Mouse (Mus musculus) layer of hippocampus, postnatal 10 days (tissue): ENCODE measurements around the gene Id2. TPM values are rescaled to one million over a fixed set of nuclear protein-coding genes. Genes with fewer than 3 reads are reported as not detected.

Experiments
- DNase-seq, 2 experiments: peaks; one replicate each; pipeline ENCODE4 v3.0.0; 2021; ENCODE audit warnings: low spot score in 2 of 2
- total RNA-seq, 2 experiments: library from RNA; stranded (reverse); gene quantifications; 2 replicates each; pipeline ENCODE4 v1.2.3; 2021

The Id2 gene
- total RNA-seq, 2 experiments from 2014 or later = 104 to 111 TPM

DNA sequence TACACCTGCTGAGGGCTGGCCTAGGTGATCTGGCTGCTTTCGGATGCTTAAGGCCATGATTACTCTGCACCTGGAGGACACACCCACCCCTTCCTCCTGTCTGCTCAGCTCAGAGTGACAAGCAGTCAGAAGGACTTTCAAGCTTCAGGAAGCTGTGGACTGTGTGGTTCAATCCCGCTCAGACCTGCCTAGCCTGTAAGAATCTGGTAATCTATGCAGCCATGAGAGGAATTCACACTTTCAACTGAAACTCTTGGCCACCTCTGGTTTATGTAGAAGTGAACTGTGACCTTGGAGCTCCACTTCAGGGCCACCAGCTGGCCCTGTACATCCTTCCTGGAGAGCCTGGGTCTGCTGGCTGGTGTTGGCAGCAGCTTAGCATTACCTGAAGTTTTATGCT lies 11.9 kb upstream of the Id2 start:
- no peak for DNase-seq

DNA sequence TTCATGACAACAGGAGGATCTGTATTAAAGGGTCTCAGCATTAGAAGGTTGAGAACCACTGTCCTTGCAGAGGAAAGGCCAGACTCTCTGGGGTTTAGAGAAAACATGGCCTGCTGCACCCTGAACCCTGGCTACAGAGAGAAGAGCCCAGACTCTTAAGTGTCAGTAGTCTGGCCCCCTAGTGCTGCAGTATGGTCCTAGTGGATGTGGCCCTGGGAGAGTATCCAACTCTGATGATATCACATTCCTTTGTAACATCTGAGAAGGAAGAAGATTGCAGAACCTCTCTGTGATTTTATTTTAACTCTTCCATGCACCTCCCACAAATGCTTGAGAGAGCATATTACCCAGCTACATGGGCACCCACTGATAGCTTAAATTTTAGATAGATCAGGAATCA lies 7.6 kb upstream of the Id2 start:
- no peak for DNase-seq

DNA sequence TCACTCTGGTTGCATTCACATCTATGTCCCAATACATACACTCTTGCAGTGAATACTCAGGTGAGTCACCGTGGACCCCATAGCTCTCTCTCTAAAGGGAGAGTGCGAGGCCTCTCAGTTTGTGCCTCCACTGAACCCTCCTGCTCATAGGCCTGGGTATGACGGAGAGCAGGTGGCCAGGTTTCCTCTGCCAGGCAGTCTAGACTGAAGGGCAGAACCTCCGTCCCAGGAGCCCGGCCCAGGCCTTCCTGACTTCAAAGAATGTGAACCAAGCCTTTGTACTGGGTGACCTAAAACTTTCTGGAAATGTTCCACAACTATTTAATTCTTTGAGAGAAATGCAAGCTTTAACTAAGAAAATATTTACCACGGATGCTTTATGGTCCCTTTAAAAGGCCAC lies 7.0 kb upstream of the Id2 start:
- DNase-seq = no peak

DNA sequence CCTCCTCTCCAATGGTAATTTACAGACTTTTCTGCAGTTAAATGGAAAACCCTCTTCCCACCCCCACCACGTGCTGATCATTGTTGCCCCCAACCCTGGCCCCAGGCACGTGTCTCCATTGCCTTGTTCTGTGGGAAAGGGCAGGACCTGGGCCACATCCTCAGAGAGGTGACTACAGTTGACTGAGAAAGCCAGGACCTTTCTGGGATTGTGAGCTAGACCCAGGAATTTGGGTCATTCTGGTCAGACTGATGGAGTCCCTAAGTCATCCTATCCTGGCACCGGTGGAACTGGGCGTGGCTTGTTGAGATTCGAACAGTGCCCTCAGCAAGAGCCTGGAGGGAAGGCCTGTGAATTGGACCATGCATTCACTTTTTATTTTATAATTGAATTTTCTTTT lies 4.4 kb upstream of the Id2 start:
- DNase-seq = no peak

DNA sequence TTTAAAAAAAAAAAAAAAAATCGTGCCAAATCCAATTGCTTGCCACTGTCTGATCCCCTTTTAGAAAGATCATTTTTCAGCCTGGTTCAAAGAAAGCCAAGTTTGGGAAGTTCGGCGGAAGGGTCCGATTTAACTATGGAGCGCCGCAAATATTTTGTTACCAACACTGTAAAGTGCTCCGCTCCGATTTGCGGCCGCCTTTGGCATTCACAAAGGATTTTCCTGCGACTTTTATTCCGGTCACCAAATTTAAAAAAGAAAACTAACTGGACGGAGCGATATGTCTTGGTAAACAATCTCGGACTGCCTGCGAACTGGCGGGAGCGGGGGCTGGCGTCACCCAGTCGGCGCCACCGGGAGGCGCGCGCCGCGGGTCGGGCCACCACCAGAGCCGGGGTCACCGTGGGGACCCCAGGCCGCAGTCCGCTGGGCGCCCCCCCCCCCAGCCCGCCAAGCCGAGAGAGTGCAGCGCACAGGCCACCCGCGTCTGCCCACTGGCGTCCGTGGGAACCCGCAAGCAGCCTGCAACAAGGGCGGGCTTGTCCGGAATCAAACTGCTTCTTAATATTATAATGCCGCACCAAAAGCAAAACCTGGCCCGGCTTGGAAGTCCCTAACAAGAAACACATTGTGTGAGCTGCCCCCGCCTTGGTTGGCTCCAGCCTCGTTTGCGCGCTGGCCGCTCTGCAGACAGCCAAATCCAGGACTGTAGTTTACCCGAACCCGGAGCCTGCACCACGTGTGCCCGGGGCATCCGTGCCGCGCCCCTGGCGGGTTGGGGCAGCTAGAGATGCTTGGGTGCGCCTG lies 3.7 kb upstream of the Id2 start:
- DNase-seq = peak; percentile 64 to 73

DNA sequence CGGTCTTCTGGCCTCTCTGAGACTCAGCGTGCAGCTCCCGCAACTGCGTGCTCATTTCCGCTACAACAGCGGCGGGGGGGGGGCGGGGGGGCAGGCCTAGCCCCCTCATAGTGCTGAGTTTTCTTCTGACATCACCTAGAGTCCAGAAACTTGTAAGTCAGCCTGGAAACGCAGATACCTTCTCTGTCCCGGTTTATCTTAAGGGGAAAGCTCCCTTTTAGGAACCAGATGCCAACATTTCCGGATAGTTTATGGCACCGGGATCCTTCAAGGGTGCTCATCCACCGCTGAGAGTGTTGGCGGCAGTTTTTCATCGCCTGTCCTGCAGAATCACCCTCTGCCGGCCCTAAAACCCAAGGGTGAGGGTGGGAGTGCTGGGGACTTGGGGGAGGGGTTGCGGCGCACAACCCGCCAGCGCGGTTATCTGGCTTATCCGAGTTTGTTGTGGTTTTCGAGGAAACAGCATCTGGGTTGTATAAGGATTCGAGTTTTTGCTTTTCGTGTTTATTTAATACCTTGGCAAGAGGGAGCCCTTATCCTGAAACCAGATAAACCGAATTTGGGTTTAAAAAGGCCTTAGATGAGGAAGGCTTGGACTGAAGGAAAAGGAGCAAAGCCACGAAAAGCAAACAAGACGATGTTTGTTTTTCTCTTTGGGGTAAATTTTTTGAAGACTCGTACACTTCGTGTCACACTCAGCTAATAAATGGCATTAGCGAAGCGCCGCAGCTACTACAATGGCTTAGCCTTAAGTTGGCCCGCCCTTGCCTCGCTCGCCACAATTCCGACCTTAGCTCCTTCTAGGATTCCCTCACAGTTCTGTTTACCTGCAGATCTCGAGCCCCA lies 2.8 kb upstream of the Id2 start:
- peak; percentile 41 to 49 for DNase-seq

DNA sequence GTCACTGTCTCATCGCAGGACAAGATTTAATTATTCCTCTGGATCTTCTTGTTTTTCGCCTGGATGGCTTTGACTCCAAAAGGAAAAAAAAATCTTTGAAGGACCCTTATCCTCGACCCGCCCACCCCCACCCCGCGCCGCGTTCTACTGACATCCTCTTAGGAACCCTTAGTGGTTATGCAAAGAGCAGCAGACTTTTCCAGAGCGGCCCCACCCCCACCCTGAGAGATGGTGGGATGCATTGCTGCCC lies 2.3 kb upstream of the Id2 start:
- DNase-seq = peak; percentile 43 to 58

DNA sequence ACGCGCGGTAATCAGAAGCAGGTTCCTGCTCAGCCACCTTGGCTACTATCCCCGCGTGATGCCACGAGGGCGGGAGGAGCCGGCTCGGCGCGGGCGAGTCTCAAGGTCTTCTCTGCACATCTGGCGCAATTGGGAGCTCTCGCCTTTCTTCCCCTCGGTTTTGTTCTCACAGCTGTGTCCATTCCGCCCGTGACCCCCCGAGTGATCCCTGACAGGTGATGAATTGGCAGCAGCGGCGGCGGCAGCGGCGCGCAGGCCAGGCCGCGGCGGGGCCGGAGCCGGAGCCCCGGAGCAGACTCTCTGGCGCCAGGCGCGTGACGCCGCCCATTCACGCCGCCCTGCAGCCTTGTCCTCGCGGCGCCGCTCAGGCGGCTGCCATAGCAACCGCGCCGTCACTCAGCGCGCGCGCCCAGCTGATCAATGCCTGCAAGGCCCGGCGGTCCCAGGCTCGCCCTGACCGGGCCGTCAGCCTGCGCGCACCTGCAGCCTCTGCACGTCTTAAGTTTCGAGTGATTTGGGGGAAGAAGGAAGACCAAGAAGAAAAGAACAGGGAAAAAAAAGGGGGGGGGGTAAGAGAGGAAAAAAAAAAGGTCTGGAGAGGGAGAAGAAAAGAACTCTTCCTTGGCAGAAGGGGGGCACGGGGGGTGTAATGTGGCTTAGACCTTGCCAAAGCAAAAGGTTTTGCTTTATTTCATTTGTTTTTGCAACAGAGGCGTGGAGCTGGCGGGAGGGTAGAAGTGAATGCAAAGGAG lies 1.8 kb upstream of the Id2 start:
- DNase-seq = peak; percentile 85 to 92

DNA sequence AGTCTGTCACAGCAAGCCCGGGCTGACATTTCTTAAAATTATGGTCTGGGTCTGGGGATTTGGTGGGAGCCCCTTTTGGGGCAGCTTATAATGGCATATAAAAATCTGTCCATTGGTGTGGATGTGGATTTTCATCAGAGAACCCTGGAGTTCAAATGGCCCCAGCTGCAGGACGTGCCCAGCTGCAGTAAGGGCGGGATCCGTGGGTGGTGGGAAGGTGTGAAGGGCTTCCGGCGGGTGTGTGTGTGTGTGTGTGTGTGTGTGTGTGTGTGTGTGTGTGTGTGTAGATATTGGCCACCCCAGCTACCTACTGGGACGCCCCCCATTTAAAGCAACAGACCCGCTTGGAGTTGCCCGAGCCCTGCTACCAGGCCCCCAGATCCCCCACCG lies 1.2 kb upstream of the Id2 start:
- DNase-seq = peak in 1 of 2 experiments; percentile 13

DNA sequence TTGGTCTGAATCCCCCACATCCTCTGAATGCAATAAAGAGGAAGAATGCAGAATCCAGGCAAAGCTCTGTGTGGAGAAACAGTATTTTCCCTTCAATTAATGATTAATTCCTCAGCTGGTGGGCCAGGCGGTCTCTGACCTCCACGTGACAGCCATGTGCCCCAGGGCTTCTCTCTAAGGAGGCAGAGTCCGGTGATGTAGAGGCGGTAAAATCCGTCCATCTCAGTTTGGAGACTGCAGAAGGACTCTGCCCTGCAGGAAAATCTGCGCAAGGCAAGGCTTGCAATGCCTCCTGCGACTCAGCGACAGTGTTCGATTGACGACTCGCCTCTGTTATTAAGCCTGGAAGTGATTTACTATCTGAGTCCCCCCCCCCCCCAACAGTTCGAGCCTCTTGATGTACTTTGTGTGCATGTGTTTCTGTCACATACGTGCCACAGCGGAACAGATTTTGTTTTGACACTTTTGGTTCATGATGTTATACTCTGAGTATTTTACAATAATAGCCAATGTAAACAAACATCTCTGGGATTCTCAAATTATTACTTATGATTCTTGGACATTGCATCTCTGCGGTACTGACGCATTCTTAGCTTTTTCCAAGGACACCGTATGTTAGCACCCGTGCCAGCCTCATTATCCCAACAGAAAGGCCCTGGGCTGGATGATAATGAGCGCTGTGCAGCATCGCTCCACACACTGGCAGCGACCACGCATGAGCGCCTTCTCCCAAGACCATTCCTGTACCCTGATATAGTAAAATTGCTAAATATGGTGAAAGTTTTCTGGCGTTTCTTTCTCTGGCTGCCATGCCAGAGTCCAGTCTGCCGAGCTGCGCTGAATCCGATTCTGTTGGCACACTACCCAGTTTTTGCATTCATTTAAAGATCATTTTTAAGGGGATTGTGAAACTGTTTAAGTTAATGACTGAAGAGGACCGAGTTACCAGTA lies 545 bp upstream of the Id2 start:
- DNase-seq = peak; percentile 36 to 48

DNA sequence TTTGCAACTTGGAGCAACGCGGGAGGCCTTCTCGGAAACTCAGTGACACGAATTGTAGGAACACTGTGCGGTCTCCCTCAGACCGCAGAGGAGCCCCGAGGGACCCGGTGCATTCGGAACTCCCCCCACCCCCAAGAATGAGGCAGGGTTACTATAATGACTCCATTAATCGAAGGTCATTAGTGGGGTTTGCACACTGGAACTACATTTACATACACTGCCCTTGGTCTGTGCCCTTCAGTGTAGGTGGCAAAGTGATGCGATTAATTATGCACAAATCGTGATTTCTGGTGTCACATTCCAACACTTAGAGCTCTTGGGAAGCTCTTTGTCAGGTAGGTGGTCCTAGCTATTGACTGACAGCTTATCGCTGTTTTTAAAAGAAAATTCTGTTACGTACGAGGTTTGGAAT lies 294 bp downstream of the Id2 start:
- no peak for DNase-seq

DNA sequence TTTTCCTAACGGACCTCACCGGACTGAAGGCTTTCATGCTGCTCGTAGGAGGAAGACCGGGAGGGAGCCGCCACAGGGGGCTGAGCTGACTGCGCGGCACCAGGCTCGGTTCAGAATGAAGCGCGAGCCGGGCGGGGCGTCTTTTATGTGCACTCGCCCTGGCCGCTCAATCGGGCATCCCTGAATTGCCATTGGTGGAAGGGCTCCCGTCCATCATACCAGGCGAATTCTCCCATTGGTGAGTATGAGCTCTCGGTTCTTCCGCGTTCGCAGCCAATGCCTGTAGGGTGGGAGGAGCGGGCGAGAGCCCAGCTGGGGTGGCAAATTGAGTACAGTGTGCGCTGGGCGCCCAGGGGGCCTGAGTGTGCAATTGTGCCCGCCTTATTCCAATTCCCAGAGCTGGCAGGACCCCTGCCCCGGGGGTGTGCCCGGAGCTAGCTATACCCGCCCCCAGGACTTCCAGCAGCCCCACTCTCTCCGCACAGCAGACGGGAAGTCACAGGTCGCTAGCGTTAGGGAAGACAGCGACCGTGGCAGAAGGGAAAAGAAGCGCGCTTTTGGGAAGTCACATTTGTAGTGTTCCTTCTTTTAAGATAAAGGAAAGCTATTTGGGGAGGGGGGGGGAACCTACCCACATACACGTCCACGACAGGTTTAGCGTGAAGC lies 833 bp downstream of the Id2 start:
- peak; percentile 97 to 98 for DNase-seq

DNA sequence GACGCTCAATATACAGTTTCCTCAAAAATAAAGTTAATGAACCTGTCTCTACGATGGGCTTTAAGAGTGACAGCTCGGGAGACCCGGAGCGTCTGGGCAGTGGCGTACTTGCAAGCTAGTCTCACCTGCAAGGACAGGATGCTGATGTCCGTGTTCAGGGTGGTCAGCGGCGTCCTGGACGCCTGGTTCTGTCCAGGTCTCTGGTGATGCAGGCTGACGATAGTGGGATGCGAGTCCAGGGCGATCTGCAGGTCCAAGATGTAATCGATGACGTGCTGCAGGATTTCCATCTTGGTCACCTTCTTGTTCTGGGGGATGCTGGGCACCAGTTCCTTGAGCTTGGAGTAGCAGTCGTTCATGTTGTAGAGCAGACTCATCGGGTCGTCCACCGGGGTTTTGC lies 1.4 kb downstream of the Id2 start:
- no peak for DNase-seq

DNA sequence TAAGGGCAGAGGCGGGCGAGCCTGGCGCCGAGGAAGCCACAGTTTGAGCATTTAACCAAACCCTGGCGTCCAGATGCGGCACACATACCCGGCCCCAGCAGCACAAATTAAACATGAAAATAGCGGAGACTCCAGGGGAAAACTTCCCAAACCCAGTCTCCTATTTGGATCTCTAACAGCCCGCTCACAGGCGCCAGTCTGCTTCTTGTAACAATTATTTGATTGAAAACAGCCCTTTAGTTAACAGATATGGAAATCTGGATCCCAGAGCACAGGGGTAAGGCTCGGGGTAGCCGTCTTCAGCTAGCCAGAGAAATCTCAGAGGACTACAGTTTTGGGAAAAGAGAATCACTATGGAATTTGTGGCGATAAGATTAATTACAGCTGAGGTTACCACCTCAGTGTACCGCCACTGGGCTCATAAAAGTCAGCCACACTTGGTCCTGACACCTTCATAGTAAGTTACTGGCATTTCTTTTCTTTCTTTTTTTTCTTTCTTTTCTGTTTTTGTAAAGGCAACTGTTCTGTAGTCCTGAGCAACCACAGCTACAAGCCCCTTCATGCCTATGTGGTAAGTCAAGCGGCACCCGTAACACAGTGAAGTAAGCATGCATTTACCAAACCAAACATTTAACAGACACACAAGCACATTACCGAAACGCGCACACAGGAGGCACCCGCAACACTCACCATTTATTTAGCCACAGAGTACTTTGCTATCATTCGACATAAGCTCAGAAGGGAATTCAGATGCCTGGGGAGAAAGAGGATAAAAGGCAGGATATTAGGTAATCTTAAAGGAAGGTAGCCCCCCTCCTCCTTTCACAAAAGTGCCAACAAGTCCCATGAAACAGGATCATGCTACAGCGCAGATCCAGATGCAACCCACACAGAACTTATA lies 2.1 kb downstream of the Id2 start:
- DNase-seq = peak; percentile 23 to 40

DNA sequence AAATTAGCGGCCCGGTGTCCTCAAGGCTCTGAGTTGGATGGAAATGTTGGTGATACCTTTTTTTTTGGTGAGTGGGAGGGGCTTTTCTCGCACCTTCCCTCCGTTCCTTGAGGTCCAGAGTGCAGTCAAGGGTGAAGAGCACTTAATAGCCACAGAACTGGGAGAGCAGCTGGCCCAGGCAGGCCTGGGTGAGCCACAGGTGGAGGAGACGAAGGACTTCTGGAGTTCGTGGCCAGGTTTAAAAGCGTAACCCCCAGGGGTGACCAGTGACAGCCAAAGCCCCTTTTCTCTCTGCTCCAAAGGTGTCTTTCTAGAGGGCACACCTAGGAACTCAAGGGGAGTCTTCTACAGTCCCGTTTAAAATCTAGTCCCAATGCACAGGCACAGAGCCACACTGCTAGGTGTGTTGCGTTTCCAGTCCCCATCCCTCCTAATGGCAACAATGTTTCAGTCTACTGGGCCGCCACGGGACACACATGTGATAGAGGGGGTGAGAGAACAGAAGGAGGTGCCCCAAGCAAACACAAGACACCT lies 3.6 kb downstream of the Id2 start:
- DNase-seq = peak; percentile 15 to 38

DNA sequence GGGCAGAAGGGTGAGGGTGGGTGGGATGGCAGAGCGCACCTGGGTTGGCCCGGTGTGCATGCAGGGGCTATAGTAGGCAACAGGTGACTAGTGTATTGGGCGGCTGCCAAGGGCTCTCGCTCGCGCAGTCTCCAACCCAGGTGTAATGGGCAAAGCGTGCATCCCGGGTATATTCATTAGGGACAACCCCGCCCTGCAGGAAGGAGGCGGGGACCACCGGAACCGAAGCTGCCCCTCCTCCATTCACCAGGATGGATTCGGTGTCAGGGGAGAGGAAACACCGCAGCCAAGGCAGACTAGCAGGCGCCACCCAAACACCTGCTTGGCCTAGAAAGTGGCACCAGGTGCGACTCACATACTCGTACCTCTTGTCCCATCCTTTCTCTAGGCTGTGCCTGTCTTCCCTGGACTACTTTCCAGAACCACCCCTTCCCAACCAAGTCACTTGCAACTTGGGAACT lies 4.2 kb downstream of the Id2 start:
- DNase-seq = peak; percentile 52 to 62

DNA sequence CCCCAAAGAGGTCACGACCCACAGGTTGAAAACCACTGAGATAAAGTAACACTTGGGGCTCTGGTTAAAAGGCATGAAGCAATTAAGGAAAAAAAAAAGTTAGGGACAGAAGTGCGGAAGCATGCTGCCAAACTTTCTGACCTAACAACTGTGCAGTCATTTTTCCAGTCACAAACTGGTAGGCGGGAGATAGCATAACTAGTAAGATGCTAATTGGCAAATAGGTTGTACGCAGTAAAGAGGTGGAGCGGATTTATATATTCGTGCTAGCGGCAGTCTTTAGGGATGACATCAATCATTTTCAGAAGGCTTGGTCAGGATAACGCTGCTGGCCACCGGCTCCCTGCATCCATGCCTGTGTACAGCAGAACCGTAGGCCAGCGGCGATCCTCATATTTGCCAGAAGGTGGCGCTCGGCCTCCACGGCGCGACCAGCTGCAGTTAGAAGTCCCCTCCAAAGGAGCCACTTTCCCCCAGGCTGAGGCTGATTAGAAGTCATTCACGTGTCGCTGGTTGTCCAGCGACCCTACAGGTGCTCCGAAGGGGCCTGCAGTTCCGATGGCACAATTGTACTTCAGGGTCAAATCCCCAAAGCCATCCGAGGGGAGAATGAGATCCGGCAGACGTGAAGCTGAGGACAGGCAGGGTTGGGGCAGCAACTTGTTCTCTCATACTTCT lies 4.8 kb downstream of the Id2 start:
- peak; percentile 93 to 95 for DNase-seq

DNA sequence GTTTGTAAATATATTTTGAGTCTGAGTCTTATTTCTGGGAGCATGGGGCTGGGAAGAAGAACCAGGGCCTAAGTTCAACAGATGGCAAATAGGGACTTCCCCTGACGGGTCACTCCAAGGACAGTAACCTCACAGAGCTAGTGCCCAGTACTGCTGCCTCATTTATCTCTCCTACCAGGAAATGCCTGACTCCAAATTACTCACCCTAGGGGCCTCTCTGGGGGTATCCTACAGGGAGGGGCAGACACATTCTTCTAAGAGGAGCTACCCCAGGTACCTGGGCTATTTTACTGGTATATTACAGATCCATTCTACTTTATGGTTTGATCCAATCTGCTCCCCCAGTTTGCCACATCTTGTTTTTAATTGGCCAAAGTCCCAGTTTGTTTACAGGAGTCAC lies 7.5 kb downstream of the Id2 start:
- no peak for DNase-seq
